Mouse (Mus musculus): Measurements from ENCODE around the gene Tnfrsf8. TPM values are rescaled to one million over a fixed set of nuclear protein-coding genes. Genes with fewer than 3 reads are reported as not detected.

Tnfrsf8 gene
- total RNA-seq, 2 experiments from 2014 or later = 0.77 to 1.3 TPM

DNA sequence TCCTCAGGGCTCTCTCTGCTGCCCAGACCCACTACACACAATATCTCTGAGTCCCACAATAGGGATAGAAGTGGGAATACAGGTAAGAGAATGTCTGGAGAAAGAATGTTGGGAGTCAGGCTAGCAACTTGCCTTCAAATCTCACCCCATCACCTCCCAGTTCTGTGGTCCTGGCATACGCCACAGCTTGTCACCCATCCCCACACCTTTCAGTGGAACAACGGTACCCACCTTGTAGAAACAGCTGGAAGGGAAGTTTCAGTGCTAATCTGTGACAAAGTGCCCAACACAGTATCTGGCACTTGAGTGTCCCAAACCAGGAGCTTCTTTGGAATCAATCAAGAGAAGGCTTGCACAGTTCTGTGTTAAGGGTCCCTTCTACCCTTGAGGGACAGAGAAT, 70.3 kb downstream of the Tnfrsf8 start:
- no peak for DNase-seq (ENCODE audit: low spot score in 2 of 2)
- intact Hi-C loops (cut with DNase I) = no loop called here

DNA sequence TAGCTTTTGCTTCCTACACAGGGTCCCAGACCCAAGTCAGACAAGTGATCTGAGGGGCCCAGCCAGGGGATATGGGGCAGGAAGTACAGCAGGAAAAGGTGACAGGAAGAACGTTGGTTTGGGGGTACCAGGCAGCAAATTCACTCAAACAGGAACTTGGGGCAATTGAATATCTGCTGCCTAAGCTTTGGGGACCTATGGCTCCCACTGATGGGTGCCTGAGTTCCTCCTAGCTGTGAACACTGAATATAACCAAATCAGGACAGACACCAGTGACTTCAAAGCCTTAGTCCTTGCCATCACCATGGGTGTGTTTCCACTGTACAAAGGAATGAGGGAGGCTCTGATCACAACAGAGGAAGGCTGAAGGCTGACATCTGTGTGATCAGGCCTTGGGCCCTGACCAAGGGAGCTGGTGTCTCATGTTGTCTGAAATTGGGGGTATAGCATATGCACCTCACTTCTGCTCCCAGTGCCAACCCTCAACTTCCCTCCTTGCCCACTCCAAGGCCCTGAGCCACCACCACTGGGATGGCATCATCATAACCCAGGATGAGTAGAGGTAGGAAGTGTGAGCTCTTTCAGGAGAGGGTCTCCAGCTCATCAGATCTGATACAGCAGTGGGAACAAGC, 72.1 kb downstream of the Tnfrsf8 start:
- no peak for DNase-seq (ENCODE audit: low spot score in 2 of 2)
- intact Hi-C loops (cut with DNase I) = no loop called here

- intact Hi-C loops (cut with DNase I) = no loop called here
- no peak for DNase-seq (ENCODE audit: low spot score in 2 of 2)
Measured at GRCm38 (mm10) chr4:145240723-145241231, 74.2 kb downstream of the Tnfrsf8 start.

DNA sequence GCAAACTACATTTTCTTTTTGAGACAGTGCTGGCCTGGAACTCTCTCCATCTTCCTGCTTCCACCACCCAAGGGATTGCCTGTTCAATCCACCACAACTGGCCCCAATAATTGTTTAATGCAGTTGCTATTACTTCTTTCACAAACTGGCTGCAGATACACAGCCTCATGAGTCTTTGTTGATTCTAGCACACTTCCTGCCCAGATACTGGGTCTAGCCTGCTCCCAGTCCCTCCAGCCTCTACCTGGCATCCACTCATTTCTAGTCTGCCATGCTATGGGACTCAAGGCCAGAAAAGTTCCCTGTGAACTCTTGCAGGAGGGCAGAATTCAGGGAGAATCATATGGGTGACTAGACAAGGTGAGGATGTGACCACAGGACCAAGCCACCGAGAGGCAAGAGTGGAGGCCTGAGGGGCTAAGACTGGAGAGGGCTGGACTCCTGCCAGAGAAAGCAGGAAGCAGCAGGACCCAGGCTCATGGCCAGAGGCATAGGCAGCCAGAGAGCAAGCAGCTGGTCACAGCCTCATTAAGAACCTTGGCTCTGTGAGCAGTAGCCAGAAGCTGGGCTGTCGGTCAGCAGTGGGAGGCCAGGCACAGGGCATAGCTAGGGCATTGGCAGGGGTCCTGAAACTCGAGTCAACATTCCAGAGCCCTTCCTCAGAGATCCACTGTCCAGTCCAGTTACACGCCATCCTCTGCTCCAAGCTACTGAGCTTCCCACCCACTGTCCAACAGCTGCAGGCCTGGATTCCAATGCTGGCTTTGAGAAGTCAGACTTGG, 75.7 kb downstream of the Tnfrsf8 start:
- intact Hi-C loops (cut with DNase I) = no loop called here
- no peak for DNase-seq (ENCODE audit: low spot score in 2 of 2)

GRCm38 (mm10) chr4:145236027-145236426, 78.9 kb downstream of the Tnfrsf8 start:
- DNase-seq (ENCODE audit: low spot score in 2 of 2) = no peak
- intact Hi-C loops (cut with DNase I) = no loop called here

DNA sequence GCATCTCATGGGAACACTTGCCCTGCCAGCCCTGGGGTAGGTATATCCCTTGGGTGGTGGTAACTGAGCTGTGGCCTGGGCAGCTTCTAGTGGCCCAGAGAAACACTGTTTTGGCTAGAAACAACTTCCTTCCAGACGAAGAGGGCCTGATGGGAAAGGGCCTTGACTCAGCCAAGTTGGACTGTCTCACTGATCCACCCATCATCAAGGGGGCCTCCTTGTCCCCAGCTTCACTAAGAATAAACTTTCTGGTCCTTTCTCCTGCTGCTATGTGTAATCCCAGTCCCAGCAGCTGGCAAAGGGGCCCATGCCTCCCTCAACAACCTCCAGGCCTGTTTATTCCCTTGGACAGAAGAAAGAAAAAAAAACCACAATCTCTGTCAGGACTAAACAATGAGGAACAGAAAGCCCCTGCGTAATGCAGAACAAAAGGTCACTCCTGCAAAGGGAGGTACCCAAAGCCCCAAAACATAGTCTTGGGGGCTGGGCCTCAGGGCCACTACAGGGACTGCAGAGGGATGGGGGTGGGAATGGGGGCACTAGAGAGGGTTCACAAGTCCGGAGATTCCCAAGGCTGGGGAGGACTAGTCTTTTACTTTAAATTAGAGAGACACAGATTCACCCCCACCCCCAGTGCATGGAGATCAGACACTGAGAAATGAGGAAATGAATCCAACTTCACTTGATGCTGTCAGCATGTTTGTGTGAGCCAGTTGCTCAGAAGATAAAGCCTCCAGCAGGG, 81.3 kb downstream of the Tnfrsf8 start:
- DNase-seq (ENCODE audit: low spot score in 2 of 2) = no peak
- intact Hi-C loops (cut with DNase I) = no loop called here

DNA sequence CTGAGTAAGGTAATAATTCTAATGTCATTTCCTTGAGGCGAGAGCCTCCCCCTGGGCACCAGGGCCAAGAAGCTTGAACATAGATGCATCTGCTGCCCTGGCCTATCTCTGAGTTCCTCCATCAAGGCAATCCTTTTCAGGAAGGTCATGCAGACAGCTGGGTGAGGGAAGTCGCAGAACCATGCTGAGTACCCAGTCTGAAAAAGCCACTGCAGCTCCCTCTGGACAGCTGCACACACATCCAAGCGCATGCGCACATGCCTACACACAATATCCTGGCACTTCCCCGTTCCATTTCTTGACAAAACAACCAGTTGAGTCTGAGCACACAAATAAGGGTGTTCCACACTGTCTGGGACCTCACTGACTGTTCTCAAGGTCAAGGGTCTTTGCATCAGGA, 83.2 kb downstream of the Tnfrsf8 start:
- intact Hi-C loops (cut with DNase I) = no loop called here
- DNase-seq (ENCODE audit: low spot score in 2 of 2) = no peak

DNA sequence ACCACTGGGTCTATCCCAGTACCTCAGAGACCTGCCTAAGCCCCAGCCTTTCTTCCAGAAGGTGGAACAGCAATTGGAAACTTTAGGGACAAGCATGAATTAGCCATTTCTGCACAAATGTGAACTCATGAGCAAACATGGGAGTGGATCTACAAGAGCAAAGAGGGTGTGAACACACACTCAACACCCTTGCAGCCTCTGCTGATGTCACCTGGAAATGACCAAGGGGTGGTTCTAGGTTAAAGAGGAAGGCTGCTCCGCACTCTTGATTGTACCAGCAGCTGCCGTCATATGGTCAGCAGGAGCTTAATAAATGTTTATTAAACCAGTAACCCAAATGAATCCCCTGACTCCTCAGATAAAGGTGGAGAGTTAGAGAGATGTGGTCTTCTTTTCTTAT, 84.3 kb downstream of the Tnfrsf8 start:
- intact Hi-C loops (cut with DNase I) = no loop called here
- DNase-seq (ENCODE audit: low spot score in 2 of 2) = no peak

DNA sequence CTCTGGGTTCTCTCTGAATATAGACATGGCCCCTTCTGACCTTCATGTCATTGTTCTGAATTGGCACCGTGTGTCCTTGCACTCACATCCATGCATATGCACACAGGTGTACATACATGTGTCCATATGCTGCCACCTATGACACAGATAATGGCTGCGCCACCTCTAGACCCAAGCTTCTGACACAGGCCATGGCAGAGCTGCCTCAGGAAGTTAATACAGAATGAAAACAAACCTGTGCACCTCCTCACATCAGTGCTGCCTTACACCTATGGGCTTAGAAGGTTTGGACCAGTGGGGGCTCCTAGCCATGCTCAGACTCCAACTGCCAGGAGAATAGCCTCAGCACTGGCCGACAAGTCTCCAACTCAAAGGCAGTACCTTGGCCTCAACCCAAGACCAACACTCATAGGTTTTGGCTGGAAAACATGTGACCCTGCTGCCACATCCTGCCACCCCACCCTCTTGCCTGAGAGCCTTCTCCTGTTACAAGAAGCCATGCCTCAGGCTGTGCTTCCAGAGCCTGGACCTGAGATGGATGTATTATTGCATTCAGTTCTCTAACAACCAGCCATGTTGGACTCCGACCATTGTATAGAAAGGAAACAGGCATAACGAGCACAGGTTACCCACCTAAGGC, 85.3 kb downstream of the Tnfrsf8 start:
- intact Hi-C loops (cut with DNase I) = no loop called here
- DNase-seq (ENCODE audit: low spot score in 2 of 2) = no peak

- intact Hi-C loops (cut with DNase I) = no loop called here
- DNase-seq (ENCODE audit: low spot score in 2 of 2) = no peak
Measured at GRCm38 (mm10) chr4:145229051-145229450, 85.9 kb downstream of the Tnfrsf8 start.

- intact Hi-C loops (cut with DNase I) = no loop called here
Measured at GRCm38 (mm10) chr4:145224613-145225012, 90.4 kb downstream of the Tnfrsf8 start.

GRCm38 (mm10) chr4:145222064-145222463, 92.9 kb downstream of the Tnfrsf8 start:
- intact Hi-C loops (cut with DNase I) = no loop called here
- DNase-seq (ENCODE audit: low spot score in 2 of 2) = no peak

More at GRCm38 (mm10) chr4:145224613-145225012, 90.4 kb downstream of the Tnfrsf8 start:
- no peak for DNase-seq (ENCODE audit: low spot score in 2 of 2)

DNA sequence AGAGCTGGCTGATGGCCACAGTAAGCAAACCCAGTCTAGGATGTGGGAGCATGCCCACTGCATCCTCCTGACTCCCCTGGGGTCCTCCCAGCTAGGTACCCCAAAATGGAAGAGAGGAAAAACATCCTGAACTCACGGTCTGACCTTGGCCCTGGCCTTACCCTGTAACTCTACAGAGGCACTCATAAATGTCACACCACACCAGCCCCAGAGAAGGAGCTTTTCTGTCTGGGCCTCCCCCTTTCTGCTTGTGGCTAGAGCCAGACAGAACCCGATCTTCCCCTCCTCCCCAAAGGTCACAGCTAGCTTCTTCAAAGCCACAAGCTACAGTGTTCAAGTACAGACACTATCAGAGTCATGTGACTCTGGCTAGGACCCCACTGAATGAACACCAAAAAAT, 93.6 kb downstream of the Tnfrsf8 start:
- intact Hi-C loops (cut with DNase I) = no loop called here
- DNase-seq (ENCODE audit: low spot score in 2 of 2) = no peak

DNA sequence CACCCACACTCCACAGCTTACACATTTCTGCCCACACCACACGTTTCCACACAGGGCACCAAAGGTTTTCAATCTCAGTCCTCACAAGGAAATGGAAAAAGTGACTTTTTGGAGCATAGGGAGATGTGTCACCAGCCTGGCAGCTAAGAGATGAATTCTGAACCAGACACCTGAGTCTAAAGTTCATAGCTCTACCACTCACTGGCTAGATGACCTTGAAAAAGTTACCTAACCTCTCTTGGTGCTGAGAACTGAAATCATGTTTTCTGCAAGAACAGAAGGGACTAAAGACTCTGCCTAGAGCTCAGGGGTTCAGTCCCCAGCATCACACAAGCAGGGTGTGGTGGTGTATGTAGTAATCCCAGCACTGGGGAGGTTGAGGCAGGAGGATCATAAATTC, 95.0 kb downstream of the Tnfrsf8 start:
- no peak for DNase-seq (ENCODE audit: low spot score in 2 of 2)
- intact Hi-C loops (cut with DNase I) = no loop called here

GRCm38 (mm10) chr4:145219240-145219985, 95.6 kb downstream of the Tnfrsf8 start:
- no peak for DNase-seq (ENCODE audit: low spot score in 2 of 2)
- intact Hi-C loops (cut with DNase I) = no loop called here

- intact Hi-C loops (cut with DNase I) = no loop called here
- no peak for DNase-seq (ENCODE audit: low spot score in 2 of 2)
Measured at GRCm38 (mm10) chr4:145217837-145218236, 97.1 kb downstream of the Tnfrsf8 start.

All from left cerebral cortex, postnatal 36 days (tissue).